Mouse (Mus musculus) frontal cortex, adult 2 months (tissue): ENCODE results near the gene Palm3. TPM values are rescaled to one million over a fixed set of nuclear protein-coding genes. Genes with fewer than 3 reads are reported as not detected.
"Not testable (repeated sequence)": the region's sequence is repeated elsewhere in the genome, so short reads cannot be mapped to it uniquely, and the experiment has no call there.

Experiments
- DNase-seq, 2 experiments: peaks; one replicate each; pipeline ENCODE4 v3.0.0; 2022; ENCODE audit warnings: low spot score in 1 of 2; ENCODE audit errors: extremely low spot score in 1 of 2
- polyA plus RNA-seq: library from polyadenylated mRNA; depleted of rRNA; stranded (reverse); fragments of >200 nt; gene quantifications from 2 replicates; pipeline ENCODE4 v1.2.3, GENCODE M21; 2012; rRNA removed

Gene Palm3
- polyA plus RNA-seq: 1.9 and 2.2 TPM in 2 replicates

DNA sequence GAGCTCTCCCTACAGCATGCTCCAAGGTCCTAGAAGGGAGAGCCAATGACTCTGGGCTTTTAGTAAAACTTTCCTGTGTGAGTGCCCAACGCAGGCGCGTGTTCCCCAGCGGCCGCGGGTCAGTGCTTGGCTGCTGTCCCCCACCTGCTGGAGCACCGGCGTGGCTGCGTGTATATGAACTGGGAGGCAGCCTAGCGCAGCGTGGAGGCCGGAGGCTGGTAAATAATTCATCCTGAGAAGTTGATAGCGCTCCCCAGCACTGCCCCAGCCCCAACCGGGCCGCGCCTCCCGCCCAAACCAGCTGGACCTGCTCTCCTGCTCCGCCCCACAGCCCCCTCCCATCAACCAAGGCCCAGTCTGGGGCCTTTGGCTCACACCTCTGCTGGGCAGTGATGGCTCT is at the start of gene Palm3:
Gene Palm3, plus strand, starts transcription at position 376 of the 400 bp plus-strand sequence.
- no peak for DNase-seq

DNA sequence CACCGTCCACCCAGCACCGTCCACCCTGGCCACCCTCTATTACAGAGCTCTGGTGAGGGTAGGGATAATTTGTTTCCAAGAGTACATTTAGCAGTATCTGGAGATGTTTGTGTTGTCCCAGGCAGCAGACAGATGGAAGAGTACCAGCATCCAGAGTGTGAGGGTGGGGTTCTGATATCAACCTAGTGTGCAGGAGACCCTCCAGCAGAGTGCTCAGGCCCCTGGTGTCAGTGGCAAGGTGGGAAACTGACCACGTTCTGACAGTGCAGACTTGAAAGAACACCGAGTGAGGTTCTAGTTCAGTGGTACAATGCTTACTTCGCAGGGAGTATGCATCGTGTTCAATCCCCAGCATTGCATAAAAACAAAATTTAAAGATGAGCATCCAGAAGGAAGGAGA is 49.6 kb upstream of the Palm3 start:
- DNase-seq: no peak

DNA sequence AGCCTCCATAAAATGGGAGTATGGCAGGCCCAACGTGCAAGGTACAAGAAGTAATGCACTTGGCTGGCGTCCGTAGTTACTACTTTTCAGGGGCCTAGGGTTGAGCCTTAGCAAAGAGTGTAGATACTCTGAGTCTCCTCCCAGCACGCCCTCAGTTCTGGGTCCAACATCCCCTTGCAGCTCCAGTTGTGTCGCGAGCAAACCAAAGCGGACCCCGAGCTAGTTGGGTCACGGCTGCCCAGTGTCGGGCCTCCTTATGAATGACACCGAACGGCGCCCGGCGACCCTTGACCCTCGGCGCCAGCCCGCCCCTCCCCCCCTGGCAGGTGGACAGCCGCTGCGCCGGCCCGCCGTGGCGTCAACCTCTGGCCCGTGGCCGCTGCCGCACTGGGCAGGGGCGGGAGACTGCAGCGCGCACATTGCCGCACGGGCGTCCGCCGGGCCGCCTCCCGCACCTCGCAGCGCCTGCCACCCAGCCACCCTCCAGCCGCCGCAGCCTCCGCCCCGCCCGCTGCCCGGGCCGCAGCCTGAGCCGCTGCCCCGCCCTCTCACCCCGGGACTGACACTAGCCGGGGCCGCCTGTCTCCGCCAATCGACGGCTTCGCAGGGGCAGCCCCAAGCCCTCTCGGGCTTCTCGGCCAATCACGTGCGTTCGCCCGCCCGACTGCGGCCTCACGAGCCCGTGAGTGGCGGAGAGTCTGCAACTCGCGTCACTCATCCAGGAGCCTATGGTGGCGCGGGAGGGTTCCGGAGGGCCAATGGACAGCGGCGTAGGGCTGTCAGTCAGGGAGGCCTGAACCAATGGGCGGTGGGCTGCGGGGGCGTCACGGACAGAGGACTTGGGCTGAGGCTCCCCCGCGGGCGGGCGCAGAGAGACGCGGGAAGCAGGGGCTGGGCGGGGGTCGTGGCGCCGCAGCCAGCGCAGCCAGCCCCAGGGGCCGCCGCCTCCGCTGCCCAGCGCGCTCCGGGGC is 48.8 kb upstream of the Palm3 start, which contains the start of gene Prkaca:
Gene Prkaca, plus strand, starts transcription at position 844 of the 971 bp plus-strand sequence.
- peak; percentile 99 for DNase-seq

DNA sequence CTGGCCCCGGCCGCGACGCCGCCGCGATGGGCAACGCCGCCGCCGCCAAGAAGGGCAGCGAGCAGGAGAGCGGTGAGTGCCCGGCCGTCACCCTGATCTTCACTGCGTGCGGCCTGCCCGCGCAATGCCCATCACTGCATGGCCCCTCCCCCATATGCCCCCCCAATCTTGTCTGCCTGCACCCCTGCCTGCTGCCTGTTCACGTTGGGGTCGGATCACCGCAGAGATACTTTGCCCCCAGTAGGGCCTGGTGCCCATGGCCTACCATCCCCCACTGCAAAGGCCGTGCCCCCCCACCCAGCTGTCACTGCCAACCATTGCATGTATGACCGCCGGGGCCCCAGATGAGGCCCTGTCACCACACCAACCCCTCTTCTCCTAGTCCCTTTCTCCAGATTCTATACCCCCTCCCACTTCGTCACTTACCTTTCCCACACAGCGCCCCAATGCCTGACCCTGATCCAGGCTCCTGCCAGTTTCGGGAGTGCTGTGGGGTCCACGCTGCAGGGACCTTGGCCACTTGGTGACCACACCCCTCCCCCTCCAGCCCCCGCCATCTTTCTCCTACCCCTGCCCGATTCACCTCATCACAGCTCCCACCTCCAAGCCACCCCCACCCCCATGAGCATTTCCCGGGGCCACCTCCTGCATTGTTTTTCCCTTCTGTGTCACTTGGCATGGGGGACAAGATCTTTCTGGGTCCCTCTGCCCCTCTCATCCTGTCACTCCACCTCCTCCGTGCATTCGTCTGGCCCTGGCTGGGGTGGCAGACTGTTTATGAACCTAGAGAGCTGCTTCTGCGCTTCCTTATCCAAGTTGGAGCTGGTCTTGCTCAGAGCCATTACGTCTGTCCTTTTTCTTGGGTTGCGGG is 47.9 kb upstream of the Palm3 start:
- peak in 1 of 2 experiments; percentile 18 for DNase-seq

DNA sequence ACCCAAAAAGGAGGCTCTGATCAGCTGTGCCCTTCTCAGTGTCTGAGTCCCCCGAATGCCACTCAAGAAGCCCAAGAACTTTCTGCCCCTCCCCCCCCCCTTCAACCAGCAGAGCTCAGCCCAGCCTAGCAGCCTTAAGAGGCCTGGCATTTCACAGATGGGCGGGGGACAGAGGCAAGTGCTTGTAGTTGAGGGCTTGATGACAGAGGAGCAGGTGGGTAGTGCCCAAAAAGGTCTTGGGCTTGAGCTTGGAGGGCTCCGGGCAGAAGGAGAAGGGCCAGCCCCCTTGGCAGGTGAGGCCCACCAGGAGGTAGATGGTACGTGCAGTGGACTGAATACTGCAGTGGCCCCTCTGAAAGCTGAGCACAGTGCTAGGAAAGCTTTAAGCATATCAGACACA is 46.8 kb upstream of the Palm3 start:
- no peak for DNase-seq

DNA sequence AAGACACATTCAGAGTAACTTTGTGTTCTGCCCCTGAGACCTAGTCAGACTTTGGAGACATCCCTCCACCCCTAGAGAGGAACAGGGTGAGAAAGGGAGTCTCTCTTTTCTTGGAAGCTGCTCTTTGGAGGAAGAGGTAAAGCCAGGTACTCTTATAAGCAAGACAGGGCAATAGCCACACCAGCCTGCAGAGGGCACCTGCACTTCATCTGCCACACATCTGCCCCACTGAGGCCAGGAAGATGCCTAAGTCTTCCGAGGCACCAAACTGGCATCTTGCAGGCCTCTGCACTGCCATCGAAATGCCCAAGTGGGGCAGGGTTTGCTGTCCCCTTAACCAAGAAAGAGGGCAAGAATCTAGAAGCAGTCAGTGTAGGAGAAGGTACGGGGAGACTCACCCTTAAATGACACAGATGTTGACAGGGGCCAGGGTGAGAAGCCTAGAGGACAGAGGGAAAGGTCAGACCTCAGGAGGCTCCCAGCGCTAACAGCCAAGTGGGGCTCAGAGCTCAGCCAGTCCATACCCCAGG is 45.1 kb upstream of the Palm3 start:
- DNase-seq: no peak

DNA sequence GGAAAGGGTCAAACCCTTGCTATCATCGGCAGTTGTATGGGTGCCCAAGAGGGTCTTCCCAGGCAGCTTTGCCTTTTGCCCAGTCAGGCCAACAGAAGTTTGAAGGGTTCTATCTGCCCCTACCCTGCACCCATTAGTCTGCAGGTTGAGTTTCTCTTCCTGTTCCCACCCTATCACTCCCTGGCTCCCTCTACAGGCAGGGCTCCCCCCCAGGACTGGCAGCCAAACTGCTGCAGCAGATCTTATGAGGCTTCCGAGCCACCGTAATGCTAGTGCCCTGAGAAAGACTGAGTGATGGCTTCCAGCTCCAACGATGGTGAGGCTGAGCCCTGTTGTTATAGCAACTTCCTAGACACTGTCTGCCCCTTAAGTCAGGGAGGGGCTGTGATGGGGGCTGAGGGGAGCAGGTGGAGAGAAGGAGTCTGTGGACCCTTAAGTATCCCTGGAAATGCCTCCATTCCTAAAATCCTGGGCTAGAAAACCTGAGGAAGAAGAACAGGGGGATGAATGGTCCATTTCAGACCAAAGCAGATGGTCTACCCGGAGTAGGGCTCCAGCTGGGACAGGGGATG is 44.4 kb upstream of the Palm3 start:
- no peak for DNase-seq

DNA sequence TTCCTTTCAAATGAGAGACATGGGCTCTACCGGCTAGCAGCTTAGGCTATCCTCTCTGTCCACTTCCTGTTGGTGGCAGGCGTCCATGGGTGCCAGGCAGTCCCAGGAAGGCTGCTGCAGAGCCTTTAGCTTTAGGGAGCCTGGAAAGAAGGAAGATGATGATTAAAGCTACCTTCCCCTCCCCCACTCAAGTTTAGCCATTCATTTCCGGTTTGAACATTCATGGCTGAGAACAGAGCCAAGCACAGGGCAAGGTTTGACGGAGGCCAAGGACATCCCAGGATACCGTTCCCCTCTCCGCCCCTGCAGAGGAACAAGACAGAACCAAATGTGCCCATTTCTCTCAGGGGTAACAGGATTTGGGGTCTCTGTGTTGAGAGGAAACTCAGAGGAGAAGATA is 43.6 kb upstream of the Palm3 start:
- no peak for DNase-seq

DNA sequence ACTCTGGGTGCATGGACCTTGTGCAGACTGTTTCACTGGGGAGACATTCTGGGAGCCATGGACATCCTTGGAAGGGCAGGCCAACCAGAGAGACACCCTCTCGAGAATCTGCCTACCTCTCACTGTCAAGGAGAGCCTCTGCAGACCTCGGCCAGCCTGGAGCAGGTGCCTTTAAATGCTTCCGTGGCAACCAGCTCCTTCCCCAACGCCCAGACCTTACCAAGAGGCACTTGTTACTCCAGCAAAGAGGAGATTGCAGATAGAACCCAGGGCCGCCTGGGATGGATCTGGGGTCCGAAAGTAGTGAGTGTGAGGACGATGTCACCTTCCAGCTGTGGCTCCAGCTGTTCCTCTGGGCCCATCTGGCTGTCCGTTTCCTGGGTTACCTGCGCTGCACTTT is 43.1 kb upstream of the Palm3 start:
- DNase-seq: no peak

DNA sequence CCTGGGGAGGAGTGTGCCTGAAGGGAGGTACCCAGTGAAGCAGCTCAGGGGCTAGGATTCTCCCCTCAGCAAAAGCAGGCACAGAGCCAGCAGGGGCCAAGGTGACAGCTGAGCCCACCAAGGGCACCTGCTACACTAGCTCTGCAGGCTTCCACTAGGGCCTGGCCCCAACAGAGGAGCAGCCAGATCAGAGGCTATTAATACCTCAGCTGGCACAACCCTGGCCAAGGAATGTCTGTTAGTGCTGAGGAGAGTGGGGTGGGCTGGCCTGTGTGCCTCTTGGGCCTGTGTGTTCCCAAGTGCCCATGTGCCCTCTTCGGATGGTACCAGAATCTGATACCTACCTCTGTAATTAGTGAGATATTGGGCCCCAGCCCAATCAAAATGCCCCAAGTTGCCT is 41.0 kb upstream of the Palm3 start:
- DNase-seq: no peak

DNA sequence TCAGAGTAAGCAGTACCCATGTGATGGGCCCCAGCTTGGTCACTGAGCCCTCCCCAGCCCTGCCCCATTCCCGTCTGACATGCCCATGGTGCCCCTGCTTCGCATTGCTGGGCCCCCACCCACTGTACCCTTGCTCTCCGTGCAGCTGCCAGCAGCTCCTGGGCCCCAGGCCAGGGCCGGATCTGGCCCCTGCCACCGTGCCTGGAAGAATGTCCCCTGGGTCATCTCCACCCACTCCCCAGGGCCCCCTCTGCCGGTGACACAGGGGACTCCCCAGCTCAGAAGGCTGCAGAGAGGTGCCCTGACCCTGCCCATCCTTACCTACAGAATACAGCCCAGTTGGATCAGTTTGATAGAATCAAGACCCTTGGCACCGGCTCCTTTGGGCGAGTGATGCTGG is 40.4 kb upstream of the Palm3 start:
- no peak for DNase-seq

DNA sequence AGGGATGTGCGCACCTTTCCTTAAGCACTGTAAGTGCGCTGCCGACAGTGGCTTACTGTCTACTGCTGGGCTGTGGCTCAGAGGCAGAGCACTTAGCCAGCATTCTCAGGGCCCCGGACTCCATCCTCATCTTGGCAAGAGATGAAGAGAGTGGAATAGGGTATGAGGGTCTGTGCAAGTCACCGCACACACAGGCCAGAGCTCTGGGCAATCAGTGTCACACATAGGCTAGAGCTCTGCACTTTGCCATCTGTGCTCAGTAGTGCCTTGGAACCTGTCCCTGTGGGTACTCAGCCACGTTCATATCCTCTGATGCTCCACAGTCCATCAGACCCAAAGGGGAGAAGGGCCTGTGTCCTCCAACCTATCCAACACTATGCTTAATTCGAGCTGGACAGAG is 39.7 kb upstream of the Palm3 start:
- no peak for DNase-seq

DNA sequence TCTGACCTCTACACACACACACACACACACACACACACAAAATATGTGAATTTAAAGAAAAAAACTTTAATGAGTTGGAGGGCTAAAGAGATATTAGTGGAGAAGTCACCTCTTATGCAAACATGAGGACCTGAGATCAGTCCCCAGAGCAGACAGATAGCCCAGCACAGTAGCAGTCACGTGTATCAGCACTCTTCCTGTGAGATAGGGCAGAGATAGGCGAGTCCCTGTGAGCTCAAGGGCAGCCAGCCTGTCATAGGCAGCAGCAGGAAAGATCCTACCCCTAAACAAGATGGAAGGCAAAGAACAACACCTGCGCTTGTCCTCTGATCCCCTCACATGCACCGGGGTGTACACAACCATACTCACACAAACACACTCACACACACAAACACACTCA is 38.8 kb upstream of the Palm3 start:
- no peak for DNase-seq

DNA sequence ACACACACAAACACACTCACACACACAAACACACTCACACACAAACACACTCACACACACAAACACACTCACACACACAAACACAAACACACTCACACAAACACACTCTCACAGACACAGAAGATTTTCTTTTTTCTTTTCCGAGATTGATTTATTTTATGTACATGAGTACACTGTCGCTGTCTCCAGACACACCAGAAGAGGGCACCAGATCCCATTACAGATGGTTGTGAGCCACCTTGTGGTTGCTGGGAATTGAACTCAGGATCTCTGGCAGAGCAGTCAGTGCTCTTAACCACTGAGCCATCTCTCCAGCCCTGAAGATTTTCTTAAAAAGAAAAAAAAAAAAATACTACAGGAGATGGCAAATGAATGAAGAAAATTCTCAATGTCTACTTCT is 38.0 kb upstream of the Palm3 start:
- not testable (repeated sequence) for DNase-seq

DNA sequence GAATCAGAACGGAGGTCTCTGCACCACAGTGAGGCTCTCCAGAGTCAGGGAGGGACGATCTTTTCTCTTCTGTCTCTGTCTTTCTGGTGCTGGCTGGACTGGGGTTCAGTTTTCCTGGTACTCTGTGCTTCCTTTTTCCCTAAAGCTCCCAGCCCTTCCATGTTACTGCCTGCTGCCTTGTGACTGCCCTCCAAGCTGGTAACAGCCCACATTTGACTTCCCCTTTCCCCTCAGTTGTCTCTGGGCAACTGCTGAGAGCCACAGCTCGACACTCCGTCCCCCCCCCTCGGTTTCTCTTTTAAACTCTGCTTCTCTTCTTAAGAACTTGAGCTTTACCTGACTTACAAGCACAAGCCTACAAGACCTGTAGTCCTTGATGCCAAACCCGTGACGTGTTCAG is 32.0 kb upstream of the Palm3 start:
- no peak for DNase-seq

DNA sequence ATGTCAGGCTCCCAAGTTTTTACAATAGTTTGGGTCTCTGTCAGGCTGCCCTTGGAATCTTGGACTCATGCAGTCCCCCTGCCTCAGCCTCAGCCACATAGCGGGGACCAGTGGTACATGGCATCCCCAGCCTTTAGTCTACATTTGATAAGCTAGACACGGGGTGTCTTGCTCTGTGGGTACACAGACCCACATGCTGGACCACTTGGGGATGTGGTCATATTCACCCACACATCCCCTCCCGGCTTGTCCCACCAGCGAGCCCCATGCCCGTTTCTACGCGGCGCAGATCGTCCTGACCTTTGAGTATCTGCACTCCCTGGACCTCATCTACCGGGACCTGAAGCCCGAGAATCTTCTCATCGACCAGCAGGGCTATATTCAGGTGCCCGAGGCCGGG is 31.1 kb upstream of the Palm3 start:
- no peak for DNase-seq

DNA sequence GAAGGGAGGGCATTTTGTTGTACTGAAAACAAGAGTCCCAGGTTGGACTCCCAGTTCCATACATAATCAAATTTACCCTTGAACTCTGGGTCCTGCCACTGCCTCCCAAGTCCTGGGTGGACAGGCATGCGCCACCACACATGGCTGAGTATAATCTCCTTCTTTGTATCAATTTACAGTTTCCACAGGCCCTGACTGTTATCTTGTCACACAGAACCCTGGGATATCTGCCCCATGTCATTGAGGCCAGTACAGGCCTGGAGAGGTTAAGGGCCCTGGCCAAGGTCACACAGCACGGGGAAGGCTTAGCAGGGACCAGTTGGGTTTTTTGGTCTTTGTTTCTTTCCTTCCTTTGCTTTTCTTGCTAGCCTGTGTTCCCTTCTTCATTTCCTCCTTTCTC is 28.8 kb upstream of the Palm3 start:
- no peak for DNase-seq

DNA sequence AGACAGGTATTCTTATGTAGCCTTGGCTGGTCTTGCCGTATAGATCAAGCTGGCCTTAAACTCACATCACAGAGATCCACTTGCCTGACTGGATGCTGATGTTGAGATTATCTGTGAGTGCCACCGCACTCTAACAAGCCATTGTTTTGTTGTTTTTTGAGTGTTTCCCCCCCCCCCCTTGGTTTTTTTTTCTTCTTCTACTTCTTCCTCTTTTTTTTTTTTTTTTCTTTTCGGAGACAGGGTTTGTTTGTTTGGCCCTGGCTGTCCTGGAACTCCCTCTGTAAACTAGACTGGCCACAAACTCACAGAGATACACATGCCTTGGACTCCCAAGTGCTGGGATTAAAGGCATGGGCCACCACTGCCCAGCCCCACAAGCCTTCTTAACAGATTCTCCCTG is 27.2 kb upstream of the Palm3 start:
- no peak for DNase-seq

DNA sequence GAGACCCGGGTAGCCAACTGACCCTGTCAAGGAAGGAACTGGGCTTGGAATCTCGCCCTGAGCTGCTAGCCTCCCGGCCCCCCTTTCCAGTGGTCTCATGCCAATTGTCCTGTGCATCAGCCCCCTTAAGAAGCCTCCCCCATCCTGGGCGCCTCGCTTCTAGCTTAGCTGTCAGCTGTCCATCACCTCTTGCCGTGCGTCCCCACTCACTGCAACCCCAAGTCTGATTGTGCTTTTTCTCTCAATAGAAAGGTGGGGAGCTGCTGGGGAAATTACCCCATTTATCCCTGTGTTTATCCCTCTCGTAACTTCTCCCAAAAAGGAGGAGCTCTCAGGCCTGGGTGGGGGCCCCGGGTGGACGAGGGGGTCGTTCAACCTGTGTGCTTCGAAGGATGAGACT is 25.3 kb upstream of the Palm3 start:
- DNase-seq: no peak

DNA sequence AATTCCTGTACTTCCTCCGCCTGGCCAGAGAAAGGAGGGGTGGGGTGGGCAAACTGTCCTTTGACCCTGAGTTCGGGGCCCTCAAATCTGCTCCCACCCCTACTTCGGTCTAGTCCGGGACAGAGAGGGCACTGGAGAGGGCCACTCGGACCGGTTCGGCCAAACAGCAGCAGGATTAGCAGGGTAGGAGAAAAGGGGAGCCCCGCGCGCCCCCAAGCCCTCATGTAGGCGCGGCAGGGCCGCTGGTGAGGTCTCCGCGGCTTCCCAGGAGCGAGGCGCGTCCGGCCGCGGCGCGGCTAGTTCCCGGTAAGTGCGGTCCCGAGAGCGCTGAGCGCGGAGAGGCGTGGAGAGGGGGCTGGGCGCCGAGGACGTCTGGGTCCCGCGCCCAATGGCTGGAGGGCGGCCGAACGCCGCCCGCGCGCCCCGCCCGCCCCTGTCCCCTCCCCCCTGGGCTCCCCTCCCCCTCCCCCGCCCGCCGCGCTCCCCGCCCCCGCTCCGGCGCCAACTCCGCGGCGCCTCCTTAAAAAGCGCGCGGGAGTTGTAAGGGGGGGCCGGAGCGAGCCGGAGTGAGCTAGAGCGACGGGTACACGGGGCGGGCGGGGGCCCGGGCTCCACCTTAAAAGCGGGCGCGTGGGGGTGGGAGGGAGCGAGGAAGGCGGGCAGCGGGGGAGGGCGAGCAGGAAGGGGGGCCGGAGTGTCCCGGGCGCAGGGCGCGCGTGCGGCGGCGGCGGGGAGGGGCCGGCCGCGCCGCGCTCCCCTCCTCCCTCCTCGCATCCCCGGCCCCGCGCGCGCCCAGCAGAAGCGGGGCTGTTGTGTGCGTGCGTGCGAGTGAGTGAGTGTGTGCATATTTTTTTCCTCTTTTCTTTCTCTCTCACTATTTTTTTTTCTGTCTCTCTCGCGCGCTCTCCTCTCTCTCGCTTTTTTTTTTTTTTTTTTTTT is 24.4 kb upstream of the Palm3 start:
- DNase-seq: peak in 1 of 2 experiments; percentile 70
